Mouse (Mus musculus) G1E (cell line): ENCODE data around the gene Golga4. TPM values are rescaled to one million over a fixed set of nuclear protein-coding genes. Genes with fewer than 3 reads are reported as not detected.

Source experiments
- ATAC-seq: 2 replicates; pipeline ENCODE4 v1.8.0; 2016; ENCODE audit warnings: mild to moderate bottlenecking; ENCODE audit not compliant: insufficient number of reproducible peaks, poor library complexity, low FRiP score, severe bottlenecking; ENCODE audit errors: extremely low read depth
- DNase-seq: peaks from one replicate; pipeline ENCODE4 v3.0.0; 2012; ENCODE audit warnings: low spot score
- H3K27me3 ChIP-seq: 2 replicates; pipeline ENCODE4 v1.6.1; 2012; ENCODE audit warnings: mild to moderate bottlenecking, low read length, inconsistent platforms; ENCODE audit not compliant: insufficient read depth
- H3K36me3 ChIP-seq: replicated peaks from 2 replicates; pipeline ENCODE3; 2012; ENCODE audit warnings: mild to moderate bottlenecking, inconsistent platforms
- H3K4me1 ChIP-seq: 2 replicates; pipeline ENCODE4 v1.6.1; 2012; ENCODE audit warnings: low read depth, low read length, inconsistent platforms, mixed read lengths; ENCODE audit not compliant: insufficient read depth
- H3K4me3 ChIP-seq: 2 replicates; pipeline ENCODE4 v1.5.1; 2012; ENCODE audit warnings: low read depth, mild to moderate bottlenecking, inconsistent platforms, low read length, moderate library complexity, mixed read lengths
- H3K9me3 ChIP-seq: replicated peaks from 2 replicates; pipeline ENCODE4 v1.6.1; 2012; ENCODE audit warnings: inconsistent platforms
- CTCF ChIP-seq: IDR thresholded peaks from 2 replicates; pipeline ENCODE4 v1.5.1; 2012; ENCODE audit warnings: low read depth, low read length, inconsistent platforms, mixed read lengths
- GATA1 ChIP-seq: IDR thresholded peaks from 2 replicates; pipeline ENCODE4 v1.6.1; 2012; ENCODE audit warnings: borderline replicate concordance, low read length, inconsistent platforms, mixed read lengths
- GATA2 ChIP-seq: IDR thresholded peaks from 2 replicates; pipeline ENCODE4 v1.6.1; 2012; ENCODE audit warnings: low read depth, low read length, inconsistent platforms, borderline replicate concordance
- POLR2AphosphoS5 ChIP-seq: IDR thresholded peaks from 2 replicates; pipeline ENCODE4 v1.6.1; 2012; ENCODE audit warnings: low read depth, low read length, inconsistent platforms; ENCODE audit not compliant: insufficient replicate concordance
- TAL1 ChIP-seq: conservative IDR thresholded peaks from 2 replicates; pipeline ENCODE4 v1.6.1; 2012; ENCODE audit warnings: low read depth, low read length, inconsistent platforms, mixed read lengths
- polyA plus RNA-seq: library from polyadenylated mRNA; stranded (reverse); fragments of >175 nt; gene quantifications from 2 replicates; pipeline ENCODE4 v1.2.3, GENCODE M21; 2012
- total RNA-seq, 2 experiments: library from RNA; stranded (forward) in 1 of 2; stranded (reverse) in 1 of 2; fragments of 200-1000 nt in 1 of 2; fragments of >200 nt in 1 of 2; fragmentation: Nextera tagmentation in 1 of 2; gene quantifications; 2 replicates each; pipeline ENCODE4 v1.2.3; 2014 to 2017

Gene Golga4
- total and polyA plus RNA-seq, 3 experiments: 11.1 to 90.9 (median 75.1) TPM

DNA sequence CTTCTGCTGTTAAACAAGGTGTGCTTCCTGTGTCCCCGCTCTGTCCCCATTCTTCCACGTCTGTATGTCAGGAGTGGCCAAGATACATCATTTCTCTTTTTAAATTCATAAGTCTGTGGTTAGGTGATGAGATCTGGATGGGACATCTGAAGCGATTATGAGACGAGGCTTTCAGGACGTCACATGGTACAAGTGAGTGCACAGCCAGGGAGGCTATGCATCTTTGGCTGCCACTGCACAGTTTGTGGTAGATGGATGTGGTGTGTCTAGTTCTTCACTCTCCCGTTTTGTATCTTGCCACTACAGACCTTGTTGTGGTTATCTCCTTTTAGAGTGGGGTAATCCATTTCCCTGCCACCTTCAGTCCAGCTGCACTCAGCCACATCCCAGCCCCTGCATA lies 79.9 kb downstream of the Golga4 start:
- TF ChIP-seq TAL1: no peak
- TF ChIP-seq CTCF: no peak
- no peak for TF ChIP-seq GATA1
- TF ChIP-seq POLR2AphosphoS5: no peak
- TF ChIP-seq GATA2: no peak
- Histone ChIP-seq H3K4me3 (no peak overlapping the region), H3K4me1 (peaks cover 5% of the 10 kb centered on the region; the same call in 1 of the 2 replicates), H3K9me3 (no peaks in the 10 kb centered on the region), H3K36me3 (peaks cover 56% of the 10 kb centered on the region), H3K27me3 (no peaks in the 10 kb centered on the region)
- DNase-seq: no peak
- no peak for ATAC-seq

DNA sequence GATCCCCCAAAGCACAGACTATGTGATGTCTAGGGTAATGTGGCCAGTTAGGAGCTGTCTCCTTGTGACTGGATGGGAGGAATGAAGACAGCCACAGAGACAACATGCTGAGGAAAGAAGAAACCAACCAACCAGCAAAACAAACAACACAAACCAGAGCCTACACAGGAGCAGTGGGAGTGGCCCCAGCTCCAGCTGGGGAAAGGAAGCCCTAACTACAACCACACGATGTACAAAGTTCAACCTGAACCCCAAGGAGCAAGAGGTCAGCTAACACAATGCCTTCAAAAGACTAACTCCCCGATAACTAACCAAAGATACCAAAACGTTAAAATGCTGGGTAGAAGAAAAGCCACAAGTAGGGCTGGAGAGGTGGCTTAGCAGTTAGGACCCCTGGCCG lies 81.0 kb downstream of the Golga4 start:
- Histone ChIP-seq H3K9me3 (0 out of 2 replicates have a peak, but pooled peaks cover under 1% of the 10 kb centered on the region), H3K27me3 (no peaks in the 10 kb centered on the region), H3K4me1 (peaks cover 5% of the 10 kb centered on the region; the same call in 1 of the 2 replicates), H3K36me3 (peaks cover 46% of the 10 kb centered on the region), H3K4me3 (no peak overlapping the region)
- no peak for DNase-seq
- TF ChIP-seq GATA1 (no peak), TAL1 (no peak), GATA2 (no peak), POLR2AphosphoS5 (no peak), CTCF (no peak)
- ATAC-seq: no peak

DNA sequence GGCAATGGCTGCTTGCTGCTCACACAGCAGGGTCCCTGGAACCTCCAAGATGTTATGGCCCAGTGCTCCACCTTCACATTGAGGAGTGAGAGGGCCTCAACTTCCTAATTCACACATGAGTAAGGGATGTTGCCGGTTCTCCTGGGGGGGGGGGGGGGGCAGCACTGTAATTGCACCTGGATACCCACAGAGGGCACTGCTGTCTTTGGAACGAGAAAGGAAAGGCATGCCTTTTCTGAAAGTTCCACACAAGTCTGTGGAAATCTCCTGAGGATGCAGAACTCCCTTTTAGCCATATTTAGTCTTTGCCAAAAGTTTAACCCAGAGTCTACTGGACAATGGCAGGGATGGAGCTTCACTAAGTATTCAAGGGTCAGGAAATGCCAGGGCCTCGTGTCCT lies 83.2 kb downstream of the Golga4 start:
- no peak for TF ChIP-seq GATA2
- no peak for TF ChIP-seq POLR2AphosphoS5
- Histone ChIP-seq H3K9me3 (0 out of 2 replicates have a peak, but pooled peaks cover 4% of the 10 kb centered on the region), H3K36me3 (peaks cover 26% of the 10 kb centered on the region), H3K27me3 (no peaks in the 10 kb centered on the region), H3K4me3 (no peak overlapping the region), H3K4me1 (peaks cover 5% of the 10 kb centered on the region; the same call in 1 of the 2 replicates)
- ATAC-seq: no peak
- no peak for DNase-seq

DNA sequence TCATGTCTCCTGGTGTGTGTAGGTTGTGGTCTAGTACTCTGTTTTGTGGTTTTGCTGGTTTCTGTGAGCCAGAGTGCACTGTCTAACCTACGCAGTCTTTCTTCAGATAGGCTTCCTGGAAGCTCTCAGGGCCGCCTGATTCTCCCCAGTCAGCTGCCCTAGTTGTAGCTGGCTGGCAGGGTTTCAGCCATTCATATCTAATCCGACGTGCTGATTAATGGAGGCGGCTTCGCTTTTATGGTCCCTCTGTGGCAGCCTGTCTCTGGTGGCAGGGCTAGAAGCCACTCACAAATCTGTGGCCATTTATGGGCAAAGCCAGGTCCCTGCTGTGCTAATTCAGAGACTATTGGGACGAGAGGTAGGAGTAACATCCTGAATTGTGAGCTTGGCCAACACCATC lies 84.2 kb downstream of the Golga4 start:
- Histone ChIP-seq H3K9me3 (peaks cover 7% of the 10 kb centered on the region; the same call in 1 of the 2 replicates), H3K4me1 (no peaks in the 10 kb centered on the region), H3K27me3 (no peaks in the 10 kb centered on the region), H3K4me3 (no peak overlapping the region), H3K36me3 (peaks cover 17% of the 10 kb centered on the region)
- ATAC-seq (no peak), DNase-seq (no peak)
- TF ChIP-seq TAL1 (no peak), GATA1 (no peak), CTCF (no peak), GATA2 (no peak), POLR2AphosphoS5 (no peak)

DNA sequence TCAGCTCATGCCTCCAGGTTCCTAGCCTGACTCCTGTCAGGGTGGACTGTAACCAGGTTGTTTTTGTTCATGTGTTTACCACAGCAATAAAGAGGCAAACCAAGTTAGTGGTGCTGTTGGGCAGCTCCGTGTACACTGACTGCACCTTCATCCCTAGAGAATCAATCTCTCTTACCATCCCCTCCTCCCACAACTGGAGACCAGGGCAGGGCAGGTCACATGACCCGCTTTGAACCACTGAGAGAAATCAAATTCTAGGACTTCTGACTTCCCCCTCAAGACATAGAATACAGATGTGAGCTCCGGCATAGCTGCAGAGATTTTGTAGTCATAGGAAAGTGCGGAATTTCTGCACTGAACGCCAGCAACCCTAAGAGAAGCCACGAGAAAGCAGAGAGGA lies 85.6 kb downstream of the Golga4 start:
- Histone ChIP-seq H3K27me3 (no peaks in the 10 kb centered on the region), H3K4me3 (no peak overlapping the region), H3K9me3 (peaks cover 9% of the 10 kb centered on the region), H3K36me3 (peaks cover 5% of the 10 kb centered on the region), H3K4me1 (no peaks in the 10 kb centered on the region)
- no peak for TF ChIP-seq GATA1
- no peak for TF ChIP-seq GATA2
- TF ChIP-seq TAL1: no peak
- no peak for TF ChIP-seq CTCF
- no peak for TF ChIP-seq POLR2AphosphoS5
- ATAC-seq (no peak), DNase-seq (no peak)

DNA sequence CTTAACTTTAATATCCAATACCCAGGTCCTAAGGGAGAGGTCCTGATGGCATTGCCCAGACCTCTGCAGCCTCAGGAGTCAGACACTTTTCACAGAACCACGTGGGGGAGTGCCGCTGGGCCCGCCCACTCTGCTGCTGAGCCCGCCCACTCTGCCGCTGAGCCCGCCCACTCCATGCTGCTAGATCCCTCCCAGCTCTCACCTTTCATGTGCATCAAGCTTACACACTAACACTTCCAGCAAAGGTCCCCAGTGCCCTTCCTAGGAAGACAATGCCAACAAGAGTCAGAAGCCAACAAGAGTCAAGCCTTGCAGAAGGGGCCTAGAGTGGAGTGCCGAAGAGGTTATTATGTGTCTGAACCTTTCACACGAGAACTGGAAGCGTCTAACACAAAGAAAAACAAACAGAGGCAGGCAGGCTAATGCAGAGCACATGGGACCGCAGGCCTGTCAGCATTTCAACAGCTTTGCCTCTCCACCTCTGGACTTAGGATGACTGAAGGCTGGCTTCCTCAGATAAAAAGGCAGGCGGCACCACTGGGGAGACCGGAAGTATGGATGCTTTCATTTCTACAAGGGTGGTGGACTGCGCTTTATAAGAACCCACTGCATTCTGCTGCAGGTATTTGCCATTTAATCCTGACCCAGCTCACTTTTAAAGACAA lies 86.7 kb downstream of the Golga4 start:
- Histone ChIP-seq H3K4me3 (no peak overlapping the region), H3K36me3 (no peaks in the 10 kb centered on the region), H3K9me3 (peaks cover 10% of the 10 kb centered on the region), H3K27me3 (no peaks in the 10 kb centered on the region), H3K4me1 (no peaks in the 10 kb centered on the region)
- DNase-seq (no peak), ATAC-seq (no peak)
- no peak for TF ChIP-seq GATA2
- TF ChIP-seq CTCF: no peak
- no peak for TF ChIP-seq POLR2AphosphoS5
- no peak for TF ChIP-seq TAL1
- no peak for TF ChIP-seq GATA1

DNA sequence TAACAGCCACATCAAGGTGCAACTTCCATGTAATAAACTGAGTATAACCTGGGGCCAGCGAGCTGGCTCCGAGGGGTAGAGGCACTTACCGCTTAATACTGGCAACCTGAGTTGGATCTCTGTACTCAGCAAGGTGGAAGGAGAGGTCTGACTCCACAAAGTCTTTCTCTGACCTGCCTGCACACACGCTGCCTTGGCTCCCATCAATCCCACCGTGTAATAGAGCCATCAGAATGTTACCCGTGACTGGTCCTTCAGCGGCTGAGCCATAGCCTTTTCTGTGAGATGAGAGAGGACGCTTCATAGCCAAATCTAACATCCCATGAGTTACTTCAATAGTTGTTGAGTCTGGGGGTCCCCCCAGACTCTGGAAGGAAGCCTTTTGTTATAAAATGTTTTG lies 87.4 kb downstream of the Golga4 start:
- Histone ChIP-seq H3K36me3 (no peaks in the 10 kb centered on the region), H3K4me3 (no peak overlapping the region), H3K4me1 (no peaks in the 10 kb centered on the region), H3K9me3 (peaks cover 14% of the 10 kb centered on the region), H3K27me3 (no peaks in the 10 kb centered on the region)
- TF ChIP-seq GATA1 (no peak), CTCF (no peak), POLR2AphosphoS5 (no peak), GATA2 (no peak), TAL1 (no peak)
- no peak for ATAC-seq
- DNase-seq: no peak
